Mouse (Mus musculus): ENCODE data around the gene Akt2. TPM values are rescaled to one million over a fixed set of nuclear protein-coding genes. Genes with fewer than 3 reads are reported as not detected.
A peak's percentile ranks its signal among the peaks of the same experiment; 100 is the strongest.

Akt2 gene
- polyA plus RNA-seq, 1 experiment from 2014 or later: 83.7 TPM

DNA sequence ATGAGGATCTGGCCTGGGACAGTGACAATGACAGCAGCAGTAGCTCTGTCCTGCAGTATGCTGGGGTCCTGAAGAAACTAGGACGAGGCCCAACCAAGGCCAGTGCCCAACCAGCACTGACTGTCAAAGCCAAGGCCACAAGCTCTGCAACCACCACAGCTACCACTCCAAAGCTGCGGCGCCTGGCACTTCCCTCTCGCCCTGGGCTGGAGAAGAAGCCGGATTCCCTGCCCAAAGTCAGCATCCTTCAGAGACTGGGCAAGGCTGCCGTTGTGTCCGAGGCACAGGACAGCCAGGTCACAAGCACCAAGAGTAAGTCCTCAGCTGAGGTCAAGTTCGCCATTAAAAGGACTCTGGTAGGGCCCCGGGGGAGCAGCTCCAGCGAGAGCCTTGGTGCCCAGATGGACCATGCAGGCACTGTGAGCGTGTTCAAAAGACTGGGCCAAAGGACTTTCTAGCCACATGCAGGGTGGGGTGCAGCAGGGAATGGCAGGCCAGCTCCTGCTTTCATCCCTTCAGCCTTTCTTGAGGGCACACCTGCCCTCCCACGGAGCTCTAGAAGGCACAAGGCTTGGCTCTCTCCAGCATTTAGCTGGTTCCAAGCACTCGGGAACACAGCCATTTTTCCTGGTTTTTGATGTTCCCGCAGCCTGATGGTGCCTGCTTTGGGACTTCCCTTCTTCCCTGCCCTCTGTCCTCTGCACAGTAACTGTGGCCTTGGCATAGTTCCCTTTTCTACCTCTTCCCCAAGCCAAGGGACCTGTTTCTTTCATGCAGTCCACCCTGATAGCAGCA lies 10.8 kb upstream of the Akt2 start:
- WGBS: 89% methylated on average over 14 of the region's 14 CpGs
- no peak overlapping the region for H3K4me2 ChIP-seq (ENCODE audit: low read length)
- no peak overlapping the region for H3K9ac ChIP-seq (replicated peaks; ENCODE audit: low read depth, low read length)
- no peak for ATAC-seq
- no peaks in the 10 kb centered on the region for H3K4me1 ChIP-seq (replicated peaks; ENCODE audit: control insufficient read depth, insufficient read depth, low read length)
- peaks cover 35% of the 10 kb centered on the region for H3K36me3 ChIP-seq (ENCODE audit: control insufficient read depth, insufficient read depth)
- no peaks in the 10 kb centered on the region for H3K27me3 ChIP-seq (replicated peaks; ENCODE audit: control insufficient read depth, insufficient read depth, low read length)
- H3K9me3 ChIP-seq (ENCODE audit: control insufficient read depth, low read length): no peaks in the 10 kb centered on the region
- H3K27ac ChIP-seq (ENCODE audit: low read length): no peak overlapping the region
- no peak overlapping the region for H3K4me3 ChIP-seq (replicated peaks; ENCODE audit: low read length)

GRCm38 (mm10) chr7:27586861-27587260 lies 4.5 kb upstream of the Akt2 start:
- Histone ChIP-seq H3K4me1 (replicated peaks; ENCODE audit: control insufficient read depth, insufficient read depth, low read length) (no peaks in the 10 kb centered on the region), H3K9ac (replicated peaks; ENCODE audit: low read depth, low read length) (no peak overlapping the region), H3K36me3 (ENCODE audit: control insufficient read depth, insufficient read depth) (peaks cover 8% of the 10 kb centered on the region), H3K4me2 (ENCODE audit: low read length) (no peak overlapping the region), H3K27ac (ENCODE audit: low read length) (no peak overlapping the region), H3K9me3 (ENCODE audit: control insufficient read depth, low read length) (no peaks in the 10 kb centered on the region), H3K4me3 (replicated peaks; ENCODE audit: low read length) (no peak overlapping the region), H3K27me3 (replicated peaks; ENCODE audit: control insufficient read depth, insufficient read depth, low read length) (no peaks in the 10 kb centered on the region)
- no peak for ATAC-seq
- WGBS: 74% methylated on average over 2 of the region's 2 CpGs

DNA sequence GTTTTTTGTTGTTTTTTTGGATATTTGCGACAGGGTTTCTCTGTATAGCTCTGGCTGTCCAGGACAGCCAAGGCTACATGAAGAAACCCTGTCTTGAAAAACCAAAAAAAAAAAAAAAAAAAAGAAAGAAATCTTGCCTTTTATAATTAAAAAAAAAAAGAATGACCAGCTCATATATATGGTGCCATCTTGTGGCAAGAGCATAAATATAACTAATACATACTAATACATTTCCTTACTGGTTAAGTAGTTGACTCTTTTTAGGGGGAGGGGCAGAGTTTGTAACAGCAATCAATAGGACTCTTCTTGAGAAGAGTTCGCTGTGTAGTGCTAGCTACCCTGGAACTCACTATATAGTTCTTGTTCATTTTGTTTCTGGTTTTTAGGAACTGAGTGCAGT lies 3.6 kb upstream of the Akt2 start:
- Histone ChIP-seq H3K27ac (ENCODE audit: low read length) (no peak overlapping the region), H3K4me3 (replicated peaks; ENCODE audit: low read length) (no peak overlapping the region), H3K4me1 (replicated peaks; ENCODE audit: control insufficient read depth, insufficient read depth, low read length) (peaks cover 4% of the 10 kb centered on the region), H3K27me3 (replicated peaks; ENCODE audit: control insufficient read depth, insufficient read depth, low read length) (no peaks in the 10 kb centered on the region), H3K36me3 (ENCODE audit: control insufficient read depth, insufficient read depth) (peaks cover 4% of the 10 kb centered on the region; the same call in 1 of the 2 replicates), H3K9me3 (ENCODE audit: control insufficient read depth, low read length) (no peaks in the 10 kb centered on the region), H3K9ac (replicated peaks; ENCODE audit: low read depth, low read length) (no peak overlapping the region), H3K4me2 (ENCODE audit: low read length) (no peak overlapping the region)
- no peak for ATAC-seq
- 87% methylated on average over 2 of the region's 2 CpGs for WGBS

- no peaks in the 10 kb centered on the region for H3K27me3 ChIP-seq (replicated peaks; ENCODE audit: control insufficient read depth, insufficient read depth, low read length)
- 95% methylated on average over 4 of the region's 4 CpGs for WGBS
Observed at GRCm38 (mm10) chr7:27590088-27590487, 1.3 kb upstream of the Akt2 start.

GRCm38 (mm10) chr7:27590566-27591213 lies 662 bp upstream of the Akt2 start:
- no peak for ATAC-seq
- peak overlapping the region; percentile 60 for H3K4me2 ChIP-seq (ENCODE audit: low read length)
- peaks cover 17% of the 10 kb centered on the region for H3K4me1 ChIP-seq (replicated peaks; ENCODE audit: control insufficient read depth, insufficient read depth, low read length)
- H3K27me3 ChIP-seq (replicated peaks; ENCODE audit: control insufficient read depth, insufficient read depth, low read length): no peaks in the 10 kb centered on the region
- H3K36me3 ChIP-seq (ENCODE audit: control insufficient read depth, insufficient read depth): no peaks in the 10 kb centered on the region
- peak overlapping the region; percentile 86 for H3K27ac ChIP-seq (ENCODE audit: low read length)
- H3K9me3 ChIP-seq (ENCODE audit: control insufficient read depth, low read length): no peaks in the 10 kb centered on the region
- H3K4me3 ChIP-seq (replicated peaks; ENCODE audit: low read length): peak overlapping the region; percentile 84
- peak overlapping the region; percentile 52; the same call in 1 of the 2 replicates for H3K9ac ChIP-seq (replicated peaks; ENCODE audit: low read depth, low read length)
- WGBS: 62% methylated on average over 4 of the region's 4 CpGs

More at GRCm38 (mm10) chr7:27590088-27590487, 1.3 kb upstream of the Akt2 start:
- Histone ChIP-seq H3K9me3 (ENCODE audit: control insufficient read depth, low read length) (no peaks in the 10 kb centered on the region), H3K4me3 (replicated peaks; ENCODE audit: low read length) (no peak overlapping the region), H3K36me3 (ENCODE audit: control insufficient read depth, insufficient read depth) (no peaks in the 10 kb centered on the region), H3K4me2 (ENCODE audit: low read length) (no peak overlapping the region), H3K27ac (ENCODE audit: low read length) (no peak overlapping the region), H3K4me1 (replicated peaks; ENCODE audit: control insufficient read depth, insufficient read depth, low read length) (peaks cover 17% of the 10 kb centered on the region), H3K9ac (replicated peaks; ENCODE audit: low read depth, low read length) (no peak overlapping the region)
- no peak for ATAC-seq

DNA sequence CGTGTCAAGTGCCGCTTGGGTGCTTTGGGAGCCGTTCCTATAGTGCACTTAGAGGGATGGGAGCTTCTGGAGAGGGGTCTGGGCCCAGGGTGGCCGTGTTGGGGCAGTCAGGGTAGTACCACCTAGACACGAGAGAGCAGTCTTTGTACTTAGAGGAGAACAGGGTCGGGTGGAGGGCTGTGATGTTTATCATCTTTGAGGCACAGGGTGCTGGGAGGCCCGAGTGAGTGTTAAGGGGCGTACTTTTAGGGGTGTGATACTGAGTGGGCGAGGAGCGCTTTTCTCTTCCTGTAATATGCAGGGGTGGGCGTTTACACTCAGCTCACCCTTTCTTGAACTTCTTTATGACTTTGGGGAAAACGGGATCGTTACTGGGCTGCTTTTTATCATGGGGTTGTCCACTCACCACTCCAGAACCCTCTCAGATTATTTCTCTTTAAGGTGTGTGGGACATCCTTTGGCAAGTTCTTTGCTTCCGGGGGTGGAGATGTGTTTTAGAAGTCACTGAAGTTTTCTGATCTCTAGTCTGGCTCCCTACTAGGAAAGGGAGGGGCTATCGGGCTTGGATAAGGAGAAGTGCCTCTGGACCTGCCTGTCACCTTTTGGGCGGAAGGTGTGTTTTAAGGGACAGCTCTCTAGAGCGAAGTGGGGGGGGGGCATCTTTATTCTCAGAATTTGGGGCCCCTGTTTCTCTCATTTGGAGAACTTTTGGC lies 1.0 kb downstream of the Akt2 start:
- H3K4me2 ChIP-seq (ENCODE audit: low read length): peak overlapping the region; percentile 77
- 2% methylated on average over 17 of the region's 17 CpGs for WGBS
- peak; percentile 60 for ATAC-seq
- no peaks in the 10 kb centered on the region for H3K27me3 ChIP-seq (replicated peaks; ENCODE audit: control insufficient read depth, insufficient read depth, low read length)
- peak overlapping the region; percentile 93 for H3K9ac ChIP-seq (replicated peaks; ENCODE audit: low read depth, low read length)
- peaks cover 21% of the 10 kb centered on the region for H3K4me1 ChIP-seq (replicated peaks; ENCODE audit: control insufficient read depth, insufficient read depth, low read length)
- H3K9me3 ChIP-seq (ENCODE audit: control insufficient read depth, low read length): no peaks in the 10 kb centered on the region
- H3K4me3 ChIP-seq (replicated peaks; ENCODE audit: low read length): peak overlapping the region; percentile 84
- H3K36me3 ChIP-seq (ENCODE audit: control insufficient read depth, insufficient read depth): no peaks in the 10 kb centered on the region
- peak overlapping the region; percentile 98 for H3K27ac ChIP-seq (ENCODE audit: low read length)

GRCm38 (mm10) chr7:27592934-27593645 lies 1.7 kb downstream of the Akt2 start:
- 74% methylated on average over 12 of the region's 12 CpGs for WGBS
- Histone ChIP-seq H3K4me1 (replicated peaks; ENCODE audit: control insufficient read depth, insufficient read depth, low read length) (peaks cover 21% of the 10 kb centered on the region), H3K9ac (replicated peaks; ENCODE audit: low read depth, low read length) (peak overlapping the region; percentile 93), H3K4me3 (replicated peaks; ENCODE audit: low read length) (peak overlapping the region; percentile 84), H3K27ac (ENCODE audit: low read length) (no peak overlapping the region), H3K36me3 (ENCODE audit: control insufficient read depth, insufficient read depth) (no peaks in the 10 kb centered on the region), H3K27me3 (replicated peaks; ENCODE audit: control insufficient read depth, insufficient read depth, low read length) (no peaks in the 10 kb centered on the region), H3K4me2 (ENCODE audit: low read length) (peak overlapping the region; percentile 77), H3K9me3 (ENCODE audit: control insufficient read depth, low read length) (no peaks in the 10 kb centered on the region)
- no peak for ATAC-seq

DNA sequence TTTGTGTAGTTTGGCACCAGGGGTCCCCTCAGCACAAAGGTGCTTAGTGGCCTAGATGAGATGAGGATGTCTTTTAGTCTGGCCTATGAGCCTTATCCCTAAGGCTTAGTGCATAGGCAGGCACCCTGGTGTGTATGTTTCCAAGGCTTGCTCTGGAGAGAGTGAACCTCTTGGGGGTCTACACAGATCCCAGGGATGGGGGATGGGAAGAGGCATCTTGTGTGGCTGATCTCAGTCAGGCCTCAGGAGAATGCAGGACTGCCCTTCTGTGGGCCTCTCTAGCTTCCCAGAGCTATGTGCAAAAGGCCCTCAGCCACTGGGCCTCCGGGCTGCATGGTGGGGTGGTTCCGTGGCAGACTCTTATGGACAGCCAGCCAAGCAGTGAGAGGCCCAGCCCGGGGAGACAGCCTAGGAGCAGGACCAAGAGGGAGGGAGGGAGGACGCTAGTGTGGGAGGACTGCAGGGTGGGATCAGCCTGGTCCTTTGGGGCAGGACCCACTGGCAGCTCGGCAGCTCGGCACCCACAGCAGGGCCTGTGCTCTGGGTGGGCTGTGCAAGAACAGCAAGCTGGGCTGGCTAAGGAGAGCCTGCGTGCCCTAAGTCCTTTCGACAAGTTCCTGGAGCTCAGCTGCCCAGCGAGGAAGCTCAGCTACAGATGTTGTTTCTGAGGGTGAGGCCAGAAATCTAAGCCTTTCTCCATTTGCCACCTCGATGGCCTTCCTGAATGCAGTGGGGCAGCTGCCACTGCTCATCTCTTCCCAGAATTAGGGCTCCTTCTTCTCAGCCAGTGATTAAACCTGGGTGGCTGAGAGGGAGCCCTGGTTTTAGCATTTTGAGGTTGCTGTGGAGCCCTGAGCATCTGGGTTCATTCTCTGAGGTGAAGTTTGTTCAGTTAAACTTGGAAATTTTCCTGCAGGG lies 5.5 kb downstream of the Akt2 start:
- WGBS: 59% methylated on average over 10 of the region's 10 CpGs
- H3K27me3 ChIP-seq (replicated peaks; ENCODE audit: control insufficient read depth, insufficient read depth, low read length): no peaks in the 10 kb centered on the region
- no peaks in the 10 kb centered on the region for H3K9me3 ChIP-seq (ENCODE audit: control insufficient read depth, low read length)
- no peak for ATAC-seq
- H3K27ac ChIP-seq (ENCODE audit: low read length): no peak overlapping the region
- H3K4me3 ChIP-seq (replicated peaks; ENCODE audit: low read length): no peak overlapping the region
- no peaks in the 10 kb centered on the region for H3K36me3 ChIP-seq (ENCODE audit: control insufficient read depth, insufficient read depth)
- peaks cover 35% of the 10 kb centered on the region for H3K4me1 ChIP-seq (replicated peaks; ENCODE audit: control insufficient read depth, insufficient read depth, low read length)
- no peak overlapping the region for H3K4me2 ChIP-seq (ENCODE audit: low read length)
- no peak overlapping the region for H3K9ac ChIP-seq (replicated peaks; ENCODE audit: low read depth, low read length)

All from forebrain, embryonic 16.5 days (tissue).